In genomic region chr10:62837987-62838386, GRCm38 (mm10) we compare ENCODE assay signal across 23 mouse cellular contexts. TPM values are rescaled to one million over a fixed set of nuclear protein-coding genes. Genes with fewer than 3 reads are reported as not detected.
DNase-seq lines count a peak whose midpoint lies in the region; ATAC-seq and TF ChIP-seq lines count a peak whose summit lies in the region.
"Had no signal": no experiment of that assay in that cellular context is flagged by ENCODE, and none has a peak within 500 bp of the region (broad histone marks: within the 10 kb centered on the region; RNA-seq: fewer than 3 reads in every experiment).

No protein-coding gene starts in this region.

- WGBS in hindbrain, embryonic 10.5 days, result 91% methylated on average over 5 of the region's 5 CpGs

- H3K4me3 ChIP-seq in CH12.LX (replicated peaks in 1 of 3; ENCODE audit: low read depth in 2 of 3, low read length in 2 of 3, poor library complexity in 1 of 3), result no peak overlapping the region
- no peak overlapping the region for H3K4me3 ChIP-seq in hindbrain, embryonic 10.5 days
- H3K4me3 ChIP-seq: embryonic facial prominence, embryonic 10.5 days; embryonic facial prominence, embryonic 12.5 days; forebrain, embryonic 13.5 days; forebrain, embryonic 15.5 days had no signal

- H3K9ac ChIP-seq in CH12.LX (ENCODE audit: insufficient read depth, low read depth), result no peak overlapping the region
- H3K9ac ChIP-seq: embryonic facial prominence, embryonic 12.5 days; forebrain, embryonic 13.5 days; forebrain, embryonic 15.5 days; forebrain, postnatal 0 days had no signal

- no peak overlapping the region; the same call in 1 of the 2 replicates for H3K27ac ChIP-seq in CH12.LX (ENCODE audit: insufficient read depth, low read depth)
- no peak overlapping the region for H3K27ac ChIP-seq in hindbrain, embryonic 10.5 days
- H3K27ac ChIP-seq: embryonic facial prominence, embryonic 10.5 days; embryonic facial prominence, embryonic 12.5 days; forebrain, embryonic 13.5 days; forebrain, embryonic 15.5 days had no signal

- no peaks in the 10 kb centered on the region for H3K79me2 ChIP-seq in CH12.LX (replicated peaks; ENCODE audit: control insufficient read depth, extremely low read depth, insufficient read depth, poor library complexity, severe bottlenecking)

- dilution Hi-C loops in CH12.LX (cut with MboI; ENCODE audit: extremely low pct_ligation_motif_present, extremely low pct_unique_long_range_greater_than_20kb, low sequenced_read_pairs), result no loop called here

- H3K27me3 ChIP-seq in CH12.LX (replicated peaks), result no peaks in the 10 kb centered on the region
- no peaks in the 10 kb centered on the region for H3K27me3 ChIP-seq in hindbrain, embryonic 10.5 days (ENCODE audit: insufficient read depth, poor library complexity, severe bottlenecking)
- H3K27me3 ChIP-seq: embryonic facial prominence, embryonic 12.5 days; forebrain, embryonic 13.5 days; forebrain, embryonic 15.5 days had no signal

- DNase-seq in 416B (ENCODE audit: low read depth), result peak; percentile 38
- DNase-seq in CH12.LX (ENCODE audit: extremely low read depth), result peak; percentile 26
- peak; percentile 46 for DNase-seq in MEL-GATA-1-ER (ENCODE audit: extremely low read depth, low read depth)
- DNase-seq in hindbrain, embryonic 10.5 days (ENCODE audit: low spot score), result no peak
- no peak for DNase-seq in adrenal gland, adult 2 months
- no peak for DNase-seq in heart, adult 18-20 months
- DNase-seq: adrenal gland, postnatal 10 days; adrenal gland, postnatal 25 days; B cell, adult 2 months; cerebellum, adult 11 months; cerebellum, adult 18-20 months; cerebellum, adult 8-10 months; cerebellum, adult 9-11 months; cerebellum, postnatal 14 days; cerebellum, postnatal 36 days; forebrain, postnatal 0 days had no signal

- H3K4me2 ChIP-seq in CH12.LX (ENCODE audit: insufficient read depth, low read depth, poor library complexity, severe bottlenecking), result no peak overlapping the region
- H3K4me2 ChIP-seq: embryonic facial prominence, embryonic 12.5 days; forebrain, embryonic 13.5 days; forebrain, embryonic 15.5 days had no signal

- peak; percentile 45; the same call in 1 of the 2 replicates for ATAC-seq in common myeloid progenitor, adult 5-6 weeks (replicated peaks; ENCODE audit: low read depth, poor library complexity, severe bottlenecking)
- ATAC-seq: activated CD4-positive, CD25-positive, alpha-beta regulatory T cell, adult 4 months; CD4-positive, CD25-positive, alpha-beta regulatory T cell, adult 4 months; forebrain, embryonic 13.5 days; forebrain, embryonic 15.5 days; forebrain, postnatal 0 days had no signal

- TF ChIP-seq RAD21 in CH12.LX (IDR thresholded peaks at IDR 0.05; ENCODE audit: low read depth, low read length), result no peak

- H3K36me3 ChIP-seq in CH12.LX (replicated peaks in 1 of 2; ENCODE audit: control insufficient read depth in 1 of 2, insufficient read depth in 1 of 2, low read length in 1 of 2), result no peaks in the 10 kb centered on the region
- peaks cover 60% of the 10 kb centered on the region for H3K36me3 ChIP-seq in hindbrain, embryonic 10.5 days

- peaks cover 4 to 18% of the 10 kb centered on the region in 2 experiments for H3K4me1 ChIP-seq in CH12.LX (ENCODE audit: control insufficient read depth in 1 of 2, insufficient read depth in 2 of 2)
- H3K4me1 ChIP-seq in hindbrain, embryonic 10.5 days (replicated peaks), result no peaks in the 10 kb centered on the region
- H3K4me1 ChIP-seq: embryonic facial prominence, embryonic 12.5 days; forebrain, embryonic 13.5 days; forebrain, embryonic 15.5 days had no signal

- no peak for TF ChIP-seq CTCF in CH12.LX (conservative IDR thresholded peaks at IDR 0.05 in 1 of 2, IDR thresholded peaks at IDR 0.05 in 1 of 2; ENCODE audit: low read depth in 2 of 2, low read length in 2 of 2)

- in situ Hi-C loops in CH12.LX (cut with MboI; ENCODE audit: low pct_ligation_motif_present, low pct_unique_long_range_greater_than_20kb, low sequenced_read_pairs), result no loop called here

- no peak for TF ChIP-seq POLR2A in CH12.LX (IDR thresholded peaks at IDR 0.05; ENCODE audit: low read depth, low read length)

- H3K9me3 ChIP-seq in CH12.LX (replicated peaks; ENCODE audit: low read length), result no peaks in the 10 kb centered on the region
- no peaks in the 10 kb centered on the region for H3K9me3 ChIP-seq in hindbrain, embryonic 10.5 days
- H3K9me3 ChIP-seq: embryonic facial prominence, embryonic 10.5 days; embryonic facial prominence, embryonic 12.5 days; forebrain, embryonic 13.5 days; forebrain, embryonic 15.5 days had no signal

- no peak for TF ChIP-seq EP300 in CH12.LX (IDR thresholded peaks at IDR 0.05; ENCODE audit: low read length)

TF ChIP-seq in CH12.LX, 34 proteins besides CTCF, POLR2A, EP300 and RAD21:
- TF ChIP-seq TBP (conservative IDR thresholded peaks at IDR 0.05; ENCODE audit: low read depth, low read length) (no peak), BHLHE40 (IDR thresholded peaks at IDR 0.05; ENCODE audit: low read depth, low read length) (no peak), MYC (IDR thresholded peaks at IDR 0.05; ENCODE audit: low read depth, low read length) (no peak), TCF12 (IDR thresholded peaks at IDR 0.05; ENCODE audit: low read depth, low read length) (no peak), IRF4 (IDR thresholded peaks at IDR 0.05; ENCODE audit: low read depth, low read length) (no peak), ETS1 (conservative IDR thresholded peaks at IDR 0.05; ENCODE audit: low read depth, low read length) (no peak), HCFC1 (IDR thresholded peaks at IDR 0.05; ENCODE audit: low read depth, low read length) (no peak), USF2 (conservative IDR thresholded peaks at IDR 0.05; ENCODE audit: low read depth, low read length) (no peak), GABPA (IDR thresholded peaks at IDR 0.05; ENCODE audit: insufficient replicate concordance, low read depth, low read length) (no peak), JUN (IDR thresholded peaks at IDR 0.05; ENCODE audit: insufficient read depth, low read depth, low read length) (no peak), SIN3A (IDR thresholded peaks at IDR 0.05; ENCODE audit: low read length) (no peak)

RNA-seq across cellular contexts. Expression of gene Ccar1, which starts 45.9 kb away (rescaled TPM):
- total RNA-seq in CH12.LX (2012; rRNA removed), result 41.5 and 57.0 TPM in 2 replicates
- total RNA-seq in CH12.LX (2014; rRNA removed), result 43.1 and 48.4 TPM in 2 replicates
- polyA plus RNA-seq in CH12.LX (2012; ENCODE audit: insufficient read length, low read depth), result 125 and 134 TPM in 2 replicates
- 135 and 141 TPM in 2 replicates for total RNA-seq in common myeloid progenitor, adult 5-6 weeks (2017)
- 109 and 154 TPM in 2 replicates for polyA plus RNA-seq in hindbrain, embryonic 10.5 days (2016; fragmentation: Nextera tagmentation; extraction: Ambion mirVana)
- total RNA-seq in adrenal gland, adult 2 months (2021), result 100 to 1,000 TPM in 1 of 2 experiments, 10 to 100 TPM in 1; 48.2 to 114 TPM
- polyA plus RNA-seq in adrenal gland, adult 2 months (2012; rRNA removed), result 32.4 and 49.1 TPM in 2 replicates
- 10 to 100 TPM; 36.3 to 41.5 TPM for total RNA-seq in heart, adult 18-20 months (2021)

Comparison
In these comparisons a context has a peak if more than half of its experiments do, and no peak if none do; other contexts are left out.
1. DNase-seq: peak in 416B (single experiment), CH12.LX (single experiment) and MEL-GATA-1-ER (single experiment); none in hindbrain, embryonic 10.5 days (single experiment), adrenal gland, adult 2 months (single experiment) and heart, adult 18-20 months (0 of 2).